ENCODE assay signal across 33 mouse cellular contexts in genomic region chr13:92735693-92736092, GRCm38 (mm10). TPM values are rescaled to one million over a fixed set of nuclear protein-coding genes. Genes with fewer than 3 reads are reported as not detected.
DNase-seq lines count a peak whose midpoint lies in the region; ATAC-seq and TF ChIP-seq lines count a peak whose summit lies in the region.
"Had no signal": no experiment of that assay in that cellular context is flagged by ENCODE, and none has a peak within 500 bp of the region (broad histone marks: within the 10 kb centered on the region; RNA-seq: fewer than 3 reads in every experiment).

No protein-coding gene starts in this region.

- H3K36me3 ChIP-seq in forebrain, embryonic 13.5 days (ENCODE audit: poor library complexity, severe bottlenecking) = no peaks in the 10 kb centered on the region
- H3K36me3 ChIP-seq in forebrain, postnatal 0 days (ENCODE audit: insufficient read depth) = no peaks in the 10 kb centered on the region
- H3K36me3 ChIP-seq in midbrain, embryonic 10.5 days = no peaks in the 10 kb centered on the region
- no peaks in the 10 kb centered on the region for H3K36me3 ChIP-seq in midbrain, embryonic 13.5 days
- no peaks in the 10 kb centered on the region for H3K36me3 ChIP-seq in neural tube, embryonic 12.5 days
- H3K36me3 ChIP-seq in neural tube, embryonic 13.5 days = no peaks in the 10 kb centered on the region
- H3K36me3 ChIP-seq: limb, embryonic 12.5 days; liver, embryonic 15.5 days had no signal

- ATAC-seq in forebrain, embryonic 13.5 days = no peak
- no peak for ATAC-seq in forebrain, postnatal 0 days
- no peak for ATAC-seq in midbrain, embryonic 13.5 days
- ATAC-seq in neural tube, embryonic 12.5 days (ENCODE audit: low FRiP score, low read depth) = peak; percentile 69
- no peak for ATAC-seq in neural tube, embryonic 13.5 days (ENCODE audit: low read depth)
- ATAC-seq: inflammation-experienced regulatory T-cells, adult 6 months had no signal

- H3K4me3 ChIP-seq in forebrain, embryonic 13.5 days = no peak overlapping the region
- H3K4me3 ChIP-seq in forebrain, postnatal 0 days (ENCODE audit: low read depth, low read length) = no peak overlapping the region
- no peak overlapping the region for H3K4me3 ChIP-seq in midbrain, embryonic 10.5 days
- H3K4me3 ChIP-seq in midbrain, embryonic 13.5 days (replicated peaks) = no peak overlapping the region
- H3K4me3 ChIP-seq in neural tube, embryonic 12.5 days = no peak overlapping the region
- no peak overlapping the region for H3K4me3 ChIP-seq in neural tube, embryonic 13.5 days
- H3K4me3 ChIP-seq: erythroblast, embryonic 14.5 days; layer of hippocampus, adult 2 months; left cerebral cortex, adult 2 months; limb, embryonic 12.5 days; liver, embryonic 15.5 days had no signal

- DNase-seq in forebrain, postnatal 0 days = no peak
- DNase-seq in midbrain, embryonic 10.5 days (ENCODE audit: low spot score) = peak; percentile 6
- DNase-seq in neural tube, embryonic 10.5 days (ENCODE audit: extremely low spot score, low spot score) = no peak
- DNase-seq in ovary, postnatal 14 days (ENCODE audit: low spot score) = no peak
- DNase-seq: adrenal gland, postnatal 14 days; cerebellum, adult 11-12 months; cerebellum, adult 9-11 months; gastrocnemius, postnatal 25 days; heart, adult 18-20 months; heart, postnatal 36 days; kidney, adult 2 months; kidney, postnatal 36 days; lung, embryonic 14.5 days; lung, postnatal 14 days; spleen, adult 18-20 months; thymus, adult 18-20 months; thymus, postnatal 4 days had no signal

- WGBS in forebrain, embryonic 13.5 days = 37% methylated on average over 1 of the region's 1 CpGs
- WGBS in forebrain, postnatal 0 days = 27% methylated on average over 1 of the region's 1 CpGs
- WGBS in midbrain, embryonic 10.5 days = 81% methylated on average over 1 of the region's 1 CpGs
- WGBS in midbrain, embryonic 13.5 days = 69% methylated on average over 1 of the region's 1 CpGs
- 29% methylated on average over 1 of the region's 1 CpGs for WGBS in neural tube, embryonic 12.5 days
- WGBS in neural tube, embryonic 13.5 days = 19% methylated on average over 1 of the region's 1 CpGs

- H3K9me3 ChIP-seq in forebrain, embryonic 13.5 days (replicated peaks) = no peaks in the 10 kb centered on the region
- H3K9me3 ChIP-seq in forebrain, postnatal 0 days (ENCODE audit: low read length) = no peaks in the 10 kb centered on the region
- no peaks in the 10 kb centered on the region for H3K9me3 ChIP-seq in midbrain, embryonic 10.5 days (replicated peaks)
- no peaks in the 10 kb centered on the region for H3K9me3 ChIP-seq in midbrain, embryonic 13.5 days
- no peaks in the 10 kb centered on the region for H3K9me3 ChIP-seq in neural tube, embryonic 12.5 days
- H3K9me3 ChIP-seq in neural tube, embryonic 13.5 days = no peaks in the 10 kb centered on the region
- H3K9me3 ChIP-seq: limb, embryonic 12.5 days; liver, embryonic 15.5 days had no signal

- H3K27ac ChIP-seq in forebrain, embryonic 13.5 days = peak overlapping the region; percentile 80
- no peak overlapping the region for H3K27ac ChIP-seq in forebrain, postnatal 0 days (ENCODE audit: low read depth, low read length)
- H3K27ac ChIP-seq in midbrain, embryonic 10.5 days (replicated peaks) = no peak overlapping the region
- H3K27ac ChIP-seq in midbrain, embryonic 13.5 days = no peak overlapping the region
- no peak overlapping the region for H3K27ac ChIP-seq in neural tube, embryonic 12.5 days
- H3K27ac ChIP-seq in neural tube, embryonic 13.5 days (replicated peaks) = 0 out of 2 replicates have a peak overlapping the region, but pooled peaks have one; percentile 7
- H3K27ac ChIP-seq: left cerebral cortex, adult 2 months; limb, embryonic 12.5 days; liver, embryonic 15.5 days had no signal

- TF ChIP-seq CTCF in forebrain, postnatal 0 days (IDR thresholded peaks at IDR 0.05; ENCODE audit: low read depth) = no peak

- H3K27me3 ChIP-seq in forebrain, embryonic 13.5 days = no peaks in the 10 kb centered on the region
- H3K27me3 ChIP-seq in forebrain, postnatal 0 days (ENCODE audit: insufficient read depth, low read length) = no peaks in the 10 kb centered on the region
- no peaks in the 10 kb centered on the region for H3K27me3 ChIP-seq in midbrain, embryonic 10.5 days (ENCODE audit: low read depth, poor library complexity, severe bottlenecking)
- no peaks in the 10 kb centered on the region for H3K27me3 ChIP-seq in midbrain, embryonic 13.5 days
- no peaks in the 10 kb centered on the region for H3K27me3 ChIP-seq in neural tube, embryonic 12.5 days (replicated peaks)
- no peaks in the 10 kb centered on the region for H3K27me3 ChIP-seq in neural tube, embryonic 13.5 days
- H3K27me3 ChIP-seq: liver, embryonic 15.5 days; Patski had no signal

- no peak overlapping the region for H3K4me2 ChIP-seq in forebrain, embryonic 13.5 days
- H3K4me2 ChIP-seq in forebrain, postnatal 0 days (ENCODE audit: low read depth) = no peak overlapping the region
- H3K4me2 ChIP-seq in midbrain, embryonic 13.5 days (replicated peaks) = no peak overlapping the region
- H3K4me2 ChIP-seq in neural tube, embryonic 12.5 days (replicated peaks) = no peak overlapping the region
- H3K4me2 ChIP-seq in neural tube, embryonic 13.5 days = no peak overlapping the region
- H3K4me2 ChIP-seq: heart, embryonic 11.5 days; hindbrain, embryonic 14.5 days; limb, embryonic 12.5 days; liver, embryonic 15.5 days; lung, embryonic 14.5 days had no signal

- H3K9ac ChIP-seq in forebrain, embryonic 13.5 days = no peak overlapping the region
- no peak overlapping the region for H3K9ac ChIP-seq in forebrain, postnatal 0 days
- H3K9ac ChIP-seq in midbrain, embryonic 13.5 days (replicated peaks) = no peak overlapping the region
- H3K9ac ChIP-seq in neural tube, embryonic 12.5 days = no peak overlapping the region
- H3K9ac ChIP-seq in neural tube, embryonic 13.5 days = no peak overlapping the region
- H3K9ac ChIP-seq: hindbrain, embryonic 14.5 days; limb, embryonic 12.5 days; liver, embryonic 15.5 days; lung, embryonic 14.5 days had no signal

- peaks cover 42% of the 10 kb centered on the region for H3K4me1 ChIP-seq in forebrain, embryonic 13.5 days
- peaks cover 12% of the 10 kb centered on the region; the same call in 1 of the 2 replicates for H3K4me1 ChIP-seq in forebrain, postnatal 0 days (ENCODE audit: insufficient read depth)
- peaks cover 21% of the 10 kb centered on the region for H3K4me1 ChIP-seq in midbrain, embryonic 10.5 days
- peaks cover 10% of the 10 kb centered on the region for H3K4me1 ChIP-seq in midbrain, embryonic 13.5 days (replicated peaks)
- H3K4me1 ChIP-seq in neural tube, embryonic 12.5 days = peaks cover 25% of the 10 kb centered on the region
- H3K4me1 ChIP-seq in neural tube, embryonic 13.5 days (replicated peaks) = peaks cover 63% of the 10 kb centered on the region
- H3K4me1 ChIP-seq: limb, embryonic 12.5 days had no signal

RNA-seq across cellular contexts. Expression of gene Thbs4, which starts 58.9 kb away (rescaled TPM):
- 1.2 and 1.4 TPM in 2 replicates for polyA plus RNA-seq in forebrain, embryonic 13.5 days (2015; fragmentation: Nextera tagmentation; extraction: Ambion mirVana)
- total RNA-seq in forebrain, postnatal 0 days (2014; rRNA removed) = 0.24 and 0.46 TPM in 2 replicates
- polyA plus RNA-seq in forebrain, postnatal 0 days (2015; fragmentation: Nextera tagmentation; extraction: Ambion mirVana) = 0.58 and 0.96 TPM in 2 replicates
- polyA plus RNA-seq in midbrain, embryonic 10.5 days (2016; fragmentation: Nextera tagmentation; extraction: Ambion mirVana) = 1.4 and 1.5 TPM in 2 replicates
- polyA plus RNA-seq in midbrain, embryonic 13.5 days (2015; fragmentation: Nextera tagmentation; extraction: Ambion mirVana) = 2.8 TPM in 2 replicates
- 1.6 and 2.8 TPM in 2 replicates for polyA plus RNA-seq in neural tube, embryonic 12.5 days (2016; fragmentation: Nextera tagmentation; extraction: Ambion mirVana)
- 3.2 and 6.1 TPM in 2 replicates for polyA plus RNA-seq in neural tube, embryonic 13.5 days (2015; fragmentation: Nextera tagmentation; extraction: Ambion mirVana)
- total RNA-seq: megakaryocyte progenitor cell, adult 5-6 weeks; MEL; monocyte, adult 5-6 weeks had no signal
- polyA plus RNA-seq: erythroblast, embryonic 14.5 days; inflammation-experienced regulatory T-cells, adult 6 months; Patski had no signal

Comparison
In these comparisons a context has a peak if more than half of its experiments do, and no peak if none do; other contexts are left out.
1. H3K27ac ChIP-seq: peak in forebrain, embryonic 13.5 days (single experiment) and neural tube, embryonic 13.5 days (single experiment); none in forebrain, postnatal 0 days (single experiment), midbrain, embryonic 10.5 days (single experiment), midbrain, embryonic 13.5 days (single experiment) and neural tube, embryonic 12.5 days (single experiment).